Mouse (Mus musculus): Measurements from ENCODE around the gene Nbeal2.

- TF ChIP-seq CTCF (IDR thresholded peaks at IDR 0.05; ENCODE audit: low read depth, low read length) = no peak
- no peak for TF ChIP-seq POLR2A (IDR thresholded peaks at IDR 0.05; ENCODE audit: extremely low read depth, insufficient read depth, low read length)
Measured at GRCm38 (mm10) chr9:110662844-110663243, 8.9 kb upstream of the Nbeal2 start.
